In the genomic region with DNA sequence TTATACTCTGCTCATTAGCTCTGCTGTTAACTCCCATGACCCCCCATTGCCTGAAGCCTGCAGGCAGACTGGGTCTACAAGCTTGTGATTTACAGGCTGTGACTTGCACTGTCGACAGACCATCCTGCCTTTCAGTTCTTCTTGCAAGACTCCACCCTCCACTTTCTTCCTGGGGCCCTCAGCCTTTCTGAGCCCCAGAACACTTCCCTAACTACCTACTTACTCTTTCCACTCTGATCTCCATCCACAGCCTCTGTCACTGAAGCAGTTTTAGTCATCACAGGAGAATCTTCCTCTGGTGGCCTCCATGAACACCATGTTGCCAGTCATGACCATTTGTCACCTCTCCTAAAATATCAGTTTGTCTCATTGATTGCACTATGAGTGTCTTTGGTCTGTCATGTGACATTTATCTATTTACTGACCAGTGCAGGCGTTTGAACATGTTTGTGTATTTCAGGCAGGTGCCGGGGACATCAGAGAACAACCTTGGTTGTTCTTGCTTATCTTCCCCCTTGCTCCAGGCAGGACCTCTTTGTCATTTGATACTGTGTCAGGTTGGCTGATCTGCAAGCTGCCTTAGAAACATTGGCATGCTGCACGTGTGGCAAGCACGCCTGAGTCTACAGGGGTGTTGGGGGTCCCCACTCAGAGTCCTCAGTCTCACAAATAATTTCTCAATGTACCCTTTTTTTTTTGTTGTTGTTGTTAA, we compare ENCODE assay signal across 8 mouse cellular contexts. TPM values are rescaled to one million over a fixed set of nuclear protein-coding genes. Genes with fewer than 3 reads are reported as not detected.
DNase-seq lines count a peak whose midpoint lies in the region; ATAC-seq and TF ChIP-seq lines count a peak whose summit lies in the region.

No protein-coding gene starts in this region.

- ATAC-seq in neural tube, embryonic 15.5 days (ENCODE audit: low FRiP score) = no peak
- no peak for ATAC-seq in heart, postnatal 0 days (ENCODE audit: insufficient read depth, low read depth)

- peak overlapping the region; percentile 99 for H3K27ac ChIP-seq in gastrocnemius, adult 2 months
- no peak overlapping the region for H3K27ac ChIP-seq in neural tube, embryonic 15.5 days (replicated peaks)
- peak overlapping the region; percentile 98 for H3K27ac ChIP-seq in heart, postnatal 0 days (ENCODE audit: low read depth)

- no peaks in the 10 kb centered on the region for H3K9me3 ChIP-seq in neural tube, embryonic 15.5 days (replicated peaks)
- H3K9me3 ChIP-seq in heart, postnatal 0 days (replicated peaks; ENCODE audit: control insufficient read depth, low read length) = no peaks in the 10 kb centered on the region

- TF ChIP-seq EP300 in heart, postnatal 0 days (IDR thresholded peaks at IDR 0.05; ENCODE audit: low read depth) = peak; percentile 75; the same call in 1 of the 2 replicates

- peaks cover 33% of the 10 kb centered on the region for H3K36me3 ChIP-seq in neural tube, embryonic 15.5 days
- H3K36me3 ChIP-seq in heart, postnatal 0 days (replicated peaks; ENCODE audit: control insufficient read depth, insufficient read depth, low read length) = peaks cover 27% of the 10 kb centered on the region

- intact Hi-C loops in gastrocnemius, adult 2 months (cut with DNase I) = no loop called here
- intact Hi-C loops in gastrocnemius, postnatal 14 days (cut with DNase I; ENCODE audit: low total_unique reads) = no loop called here

- H3K4me2 ChIP-seq in neural tube, embryonic 15.5 days = no peak overlapping the region
- H3K4me2 ChIP-seq in heart, postnatal 0 days (ENCODE audit: low read depth, low read length) = no peak overlapping the region

- no peaks in the 10 kb centered on the region for H3K27me3 ChIP-seq in neural tube, embryonic 15.5 days (replicated peaks)
- no peaks in the 10 kb centered on the region for H3K27me3 ChIP-seq in heart, postnatal 0 days (ENCODE audit: control insufficient read depth, insufficient read depth, low read length)

- peak; percentile 53 for DNase-seq in gastrocnemius, adult 2 months
- DNase-seq in gastrocnemius, postnatal 14 days = no peak
- DNase-seq in neural tube, embryonic 10.5 days (ENCODE audit: extremely low spot score, low spot score) = no peak
- DNase-seq in heart, postnatal 0 days (ENCODE audit: low spot score) = peak; percentile 50
- peak; percentile 58 for DNase-seq in naive thymus-derived CD4-positive, alpha-beta T cell, adult 2 months (ENCODE audit: low read depth)
- DNase-seq in cerebellum, postnatal 25 days = no peak
- DNase-seq in ovary, postnatal 14 days (ENCODE audit: low spot score) = no peak

- 59% methylated on average over 5 of the region's 5 CpGs for WGBS in neural tube, embryonic 15.5 days
- 25% methylated on average over 5 of the region's 5 CpGs for WGBS in heart, postnatal 0 days

- no peak for TF ChIP-seq CTCF in gastrocnemius, adult 2 months (IDR thresholded peaks at IDR 0.05)
- no peak for TF ChIP-seq CTCF in heart, postnatal 0 days (IDR thresholded peaks at IDR 0.05; ENCODE audit: low read depth)

- H3K4me3 ChIP-seq in gastrocnemius, adult 2 months = peak overlapping the region; percentile 7; the same call in 1 of the 2 replicates
- H3K4me3 ChIP-seq in neural tube, embryonic 15.5 days (replicated peaks) = no peak overlapping the region
- no peak overlapping the region for H3K4me3 ChIP-seq in heart, postnatal 0 days (ENCODE audit: low read depth, low read length)

- H3K9ac ChIP-seq in neural tube, embryonic 15.5 days (replicated peaks) = 0 out of 2 replicates have a peak overlapping the region, but pooled peaks have one; percentile 14
- H3K9ac ChIP-seq in heart, postnatal 0 days (replicated peaks; ENCODE audit: low read depth, low read length) = 0 out of 2 replicates have a peak overlapping the region, but pooled peaks have one; percentile 17

- peaks cover 20% of the 10 kb centered on the region for H3K4me1 ChIP-seq in neural tube, embryonic 15.5 days
- H3K4me1 ChIP-seq in heart, postnatal 0 days (ENCODE audit: control insufficient read depth, insufficient read depth) = peaks cover 17% of the 10 kb centered on the region

RNA-seq across cellular contexts. Expression of gene Btbd2, which starts 6.8 kb away (rescaled TPM):
- total RNA-seq in gastrocnemius, adult 2 months (2021) = 10 to 100 TPM; 34.7 to 40.0 TPM
- 10 to 100 TPM; 30.1 to 34.4 TPM for total RNA-seq in gastrocnemius, postnatal 14 days (2021)
- 91.9 and 92.1 TPM in 2 replicates for polyA plus RNA-seq in neural tube, embryonic 15.5 days (2015; fragmentation: Nextera tagmentation; extraction: Ambion mirVana)
- total RNA-seq in heart, postnatal 0 days (2014; rRNA removed; ENCODE audit: low replicate concordance) = 92.2 and 108 TPM in 2 replicates
- 36.7 and 40.6 TPM in 2 replicates for polyA plus RNA-seq in heart, postnatal 0 days (2015; fragmentation: Nextera tagmentation; extraction: Ambion mirVana)

RNA-seq across cellular contexts. Expression of gene Mknk2, which starts 14.3 kb away (rescaled TPM):
- total RNA-seq in gastrocnemius, adult 2 months (2021) = 100 to 1,000 TPM; 253 TPM
- 100 to 1,000 TPM; 167 to 186 TPM for total RNA-seq in gastrocnemius, postnatal 14 days (2021)
- 56.2 and 70.3 TPM in 2 replicates for polyA plus RNA-seq in neural tube, embryonic 15.5 days (2015; fragmentation: Nextera tagmentation; extraction: Ambion mirVana)
- total RNA-seq in heart, postnatal 0 days (2014; rRNA removed; ENCODE audit: low replicate concordance) = 150 and 174 TPM in 2 replicates
- polyA plus RNA-seq in heart, postnatal 0 days (2015; fragmentation: Nextera tagmentation; extraction: Ambion mirVana) = 76.9 and 78.3 TPM in 2 replicates

RNA-seq across cellular contexts. Expression of gene Mob3a, which starts 38.1 kb away (rescaled TPM):
- total RNA-seq in gastrocnemius, adult 2 months (2021) = 1 to 10 TPM; 4.9 to 5.5 TPM
- total RNA-seq in gastrocnemius, postnatal 14 days (2021) = 1 to 10 TPM; 5.5 to 7.4 TPM
- polyA plus RNA-seq in neural tube, embryonic 15.5 days (2015; fragmentation: Nextera tagmentation; extraction: Ambion mirVana) = 53.0 and 58.8 TPM in 2 replicates
- total RNA-seq in heart, postnatal 0 days (2014; rRNA removed; ENCODE audit: low replicate concordance) = 15.0 and 15.6 TPM in 2 replicates
- 10.8 and 11.5 TPM in 2 replicates for polyA plus RNA-seq in heart, postnatal 0 days (2015; fragmentation: Nextera tagmentation; extraction: Ambion mirVana)

RNA-seq across cellular contexts. Expression of gene Izumo4, which starts 38.3 kb away (rescaled TPM):
- total RNA-seq in gastrocnemius, adult 2 months (2021) = 1 to 10 TPM; 2.6 to 3.0 TPM
- 1 to 10 TPM; 3.2 to 3.5 TPM for total RNA-seq in gastrocnemius, postnatal 14 days (2021)
- 43.3 and 46.8 TPM in 2 replicates for polyA plus RNA-seq in neural tube, embryonic 15.5 days (2015; fragmentation: Nextera tagmentation; extraction: Ambion mirVana)
- total RNA-seq in heart, postnatal 0 days (2014; rRNA removed; ENCODE audit: low replicate concordance) = 6.6 and 6.9 TPM in 2 replicates
- polyA plus RNA-seq in heart, postnatal 0 days (2015; fragmentation: Nextera tagmentation; extraction: Ambion mirVana) = 3.6 and 7.3 TPM in 2 replicates

RNA-seq across cellular contexts. Expression of gene Csnk1g2, which starts 41.0 kb away (rescaled TPM):
- 100 to 1,000 TPM; 101 to 105 TPM for total RNA-seq in gastrocnemius, adult 2 months (2021)
- total RNA-seq in gastrocnemius, postnatal 14 days (2021) = 100 to 1,000 TPM in 1 of 2 experiments, 10 to 100 TPM in 1; 94.3 to 105 TPM
- polyA plus RNA-seq in neural tube, embryonic 15.5 days (2015; fragmentation: Nextera tagmentation; extraction: Ambion mirVana) = 106 and 118 TPM in 2 replicates
- total RNA-seq in heart, postnatal 0 days (2014; rRNA removed; ENCODE audit: low replicate concordance) = 141 and 149 TPM in 2 replicates
- polyA plus RNA-seq in heart, postnatal 0 days (2015; fragmentation: Nextera tagmentation; extraction: Ambion mirVana) = 69.1 and 75.6 TPM in 2 replicates

Comparison
In these comparisons a context has a peak if more than half of its experiments do, and no peak if none do; other contexts are left out.
1. DNase-seq: peak in gastrocnemius, adult 2 months (single experiment), heart, postnatal 0 days (single experiment) and naive thymus-derived CD4-positive, alpha-beta T cell, adult 2 months (single experiment); none in gastrocnemius, postnatal 14 days (single experiment), neural tube, embryonic 10.5 days (single experiment), cerebellum, postnatal 25 days (0 of 2) and ovary, postnatal 14 days (single experiment).